Mouse (Mus musculus) embryo, embryonic 10 days (tissue): ENCODE results near the gene Flnc.

Experiments
- DNase-seq: peaks from one replicate; pipeline ENCODE4 v3.0.0-alpha.2; 2015; ENCODE audit warnings: low spot score

The Flnc gene

GRCm38 (mm10) chr6:29484716-29485559 is 51.9 kb downstream of the Flnc start:
- DNase-seq = peak; percentile 93

- DNase-seq = no peak
Measured at GRCm38 (mm10) chr6:29485951-29486350, 52.9 kb downstream of the Flnc start.

GRCm38 (mm10) chr6:29494101-29494500 is 61.0 kb downstream of the Flnc start:
- no peak for DNase-seq

- no peak for DNase-seq
Measured at GRCm38 (mm10) chr6:29496270-29496669, 63.2 kb downstream of the Flnc start.

- DNase-seq = no peak
Measured at GRCm38 (mm10) chr6:29497791-29498190, 64.7 kb downstream of the Flnc start.

- DNase-seq = no peak
Measured at GRCm38 (mm10) chr6:29500177-29500576, 67.1 kb downstream of the Flnc start.

GRCm38 (mm10) chr6:29500810-29501209 is 67.8 kb downstream of the Flnc start:
- no peak for DNase-seq

GRCm38 (mm10) chr6:29501599-29501998 is 68.5 kb downstream of the Flnc start:
- no peak for DNase-seq

- DNase-seq = no peak
Measured at GRCm38 (mm10) chr6:29505493-29505892, 72.4 kb downstream of the Flnc start.

- DNase-seq = no peak
Measured at GRCm38 (mm10) chr6:29506834-29507233, 73.8 kb downstream of the Flnc start.

GRCm38 (mm10) chr6:29507447-29508309 is 74.6 kb downstream of the Flnc start, which contains the start of gene Kcp:
Gene Kcp (minus strand): TSS chr6:29507952.
- DNase-seq = peak; percentile 61

GRCm38 (mm10) chr6:29509086-29509485 is 76.0 kb downstream of the Flnc start:
- DNase-seq = peak; percentile 14
